Mouse (Mus musculus) bone marrow macrophage, adult 2 months (primary cell): ENCODE data around the gene Ppp1r12b.

Source experiments
- CTCF ChIP-seq: IDR thresholded peaks from 2 replicates; pipeline ENCODE4 v1.5.1; 2012; ENCODE audit warnings: low read depth, mild to moderate bottlenecking, low read length, moderate library complexity
- POLR2A ChIP-seq: IDR thresholded peaks from 2 replicates; pipeline ENCODE4 v1.6.1; 2012; ENCODE audit warnings: mild to moderate bottlenecking, low read depth, low read length, borderline replicate concordance

GRCm38 (mm10) chr1:134829635-134830034, 126.1 kb downstream of the Ppp1r12b start:
- TF ChIP-seq CTCF (no peak), POLR2A (no peak)
